Mouse (Mus musculus) B cell, adult (primary cell): ENCODE results near the gene Usp26. TPM values are rescaled to one million over a fixed set of nuclear protein-coding genes. Genes with fewer than 3 reads are reported as not detected.

Experiments used
- total RNA-seq: library from RNA; stranded (reverse); gene quantifications from 4 replicates; pipeline ENCODE4 v1.2.4, GENCODE M21; 2023; ENCODE audit not compliant: inconsistent age

The Usp26 gene
- total RNA-seq = not detected in 4 replicates

DNA sequence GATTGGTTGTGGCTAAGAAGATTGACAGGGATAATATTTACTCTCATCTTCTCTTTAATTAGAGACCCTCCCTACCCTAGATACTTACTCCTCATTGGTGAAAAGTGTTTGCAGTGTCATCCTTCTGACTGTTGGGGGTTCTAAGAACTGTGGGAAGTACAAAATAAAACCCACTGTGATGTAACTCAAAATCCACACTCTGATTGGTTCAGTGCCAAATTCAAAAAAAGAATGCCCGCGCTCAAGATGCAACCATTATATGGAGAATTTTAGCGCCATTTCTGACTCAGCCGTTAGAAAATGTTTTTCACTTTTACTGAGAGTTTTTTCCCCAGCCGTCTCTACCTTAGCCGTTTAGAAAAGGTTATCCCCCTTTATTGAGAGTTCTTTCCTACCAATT is at the start of gene Usp26:
Gene Usp26 (minus strand): TSS at position 101 of the 400 bp plus-strand sequence.

Other genes with a start within 250 kb of the Usp26 start
- gene Hs6st2, start 119.4 kb downstream of the Usp26 start, total RNA-seq = not detected in 4 replicates
- not detected in 4 replicates for gene 1700080O16Rik, start 171.5 kb upstream of the Usp26 start, total RNA-seq